Mouse (Mus musculus) hindbrain, embryonic 13.5 days (tissue): ENCODE data around the gene Plekhm2. TPM values are rescaled to one million over a fixed set of nuclear protein-coding genes. Genes with fewer than 3 reads are reported as not detected.

Experiments used
- ATAC-seq: fragments of 200-750 bp; cut with Nextera tagmentation; 2 replicates; pipeline ENCODE4 v1.8.0; 2017; ENCODE audit warnings: moderate TSS enrichment; ENCODE audit not compliant: low FRiP score
- H3K27ac ChIP-seq: fragments of 300-500 bp; sonication (generic); 2 replicates; pipeline ENCODE4 v1.5.1; 2015; ENCODE audit warnings: inconsistent platforms, mild to moderate bottlenecking, moderate library complexity
- H3K27me3 ChIP-seq: fragments of 300-500 bp; sonication (generic); 2 replicates; pipeline ENCODE4 v1.6.1; 2015; ENCODE audit warnings: mild to moderate bottlenecking, inconsistent platforms
- H3K36me3 ChIP-seq: fragments of 300-500 bp; sonication (generic); 2 replicates; pipeline ENCODE4 v1.6.1; 2015; ENCODE audit warnings: mild to moderate bottlenecking, inconsistent platforms
- H3K4me1 ChIP-seq: fragments of 300-500 bp; sonication (generic); replicated peaks from 2 replicates; pipeline ENCODE4 v1.6.1; 2015; ENCODE audit warnings: inconsistent platforms
- H3K4me2 ChIP-seq: fragments of 300-500 bp; sonication (generic); 2 replicates; pipeline ENCODE4 v1.6.1; 2015; ENCODE audit warnings: inconsistent platforms, mild to moderate bottlenecking, moderate library complexity
- H3K4me3 ChIP-seq: fragments of 300-500 bp; sonication (generic); 2 replicates; pipeline ENCODE4 v1.5.1; 2015; ENCODE audit warnings: mild to moderate bottlenecking, inconsistent platforms
- H3K9ac ChIP-seq: fragments of 300-500 bp; sonication (generic); 2 replicates; pipeline ENCODE4 v1.6.1; 2015; ENCODE audit warnings: mild to moderate bottlenecking, inconsistent platforms
- H3K9me3 ChIP-seq: fragments of 300-500 bp; sonication (generic); 2 replicates; pipeline ENCODE4 v1.6.1; 2016; ENCODE audit warnings: inconsistent platforms
- WGBS: fragments of 180-500 bp; shearing (Covaris S2); methylation state at CpG from one replicate; pipeline ENCODE4 v1.1.7; 2015; 5-methylcytosine and 5-hydroxymethylcytosine counted together
- polyA plus RNA-seq: library from polyadenylated mRNA; unstranded; fragments of >200 nt; fragmentation: Nextera tagmentation; extraction: Ambion mirVana; gene quantifications from 2 replicates; pipeline ENCODE4 v1.2.1, GENCODE M21; 2015

Plekhm2 gene
- polyA plus RNA-seq, 1 experiment from 2014 or later = 6.9 TPM

DNA sequence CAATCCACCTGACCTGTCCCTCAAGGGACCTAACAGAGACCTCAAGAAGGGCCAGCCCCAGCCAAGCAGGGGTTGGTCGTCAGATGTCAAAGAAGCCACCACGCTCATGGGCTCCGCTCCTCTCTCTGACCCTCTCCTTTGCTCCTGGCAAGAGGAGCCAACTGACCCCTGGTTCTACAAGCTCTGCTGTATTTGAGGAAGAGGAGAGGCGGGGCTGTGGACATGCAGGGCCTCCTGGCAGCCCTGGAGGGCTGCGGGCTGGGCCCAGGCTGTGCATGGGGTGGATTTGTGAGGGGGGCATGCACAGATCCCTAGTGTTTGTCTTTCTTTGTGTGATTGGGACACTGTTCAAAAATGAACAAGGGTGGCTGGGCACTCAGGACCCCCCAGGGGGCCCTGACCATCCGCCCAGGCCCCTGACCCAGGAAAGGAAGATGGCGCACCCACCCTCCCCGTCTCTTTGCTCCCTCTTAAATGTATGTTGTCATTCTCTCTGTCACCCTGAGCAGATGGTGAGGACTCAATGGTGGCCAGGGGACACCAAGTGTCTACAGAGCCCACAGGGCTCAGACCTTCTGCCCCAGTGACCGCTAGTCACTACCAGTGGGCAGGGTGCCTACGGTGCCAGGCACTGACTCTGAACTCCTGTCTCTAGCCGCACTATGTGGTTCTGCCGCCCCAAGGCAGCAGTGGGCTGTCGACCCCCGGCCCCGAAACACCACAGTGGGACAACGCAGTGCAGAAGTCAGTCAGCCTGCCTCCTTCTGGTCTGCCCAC lies 38.7 kb downstream of the Plekhm2 start:
- Histone ChIP-seq H3K4me3 (no peak overlapping the region), H3K9me3 (no peaks in the 10 kb centered on the region), H3K36me3 (peaks cover 62% of the 10 kb centered on the region)

DNA sequence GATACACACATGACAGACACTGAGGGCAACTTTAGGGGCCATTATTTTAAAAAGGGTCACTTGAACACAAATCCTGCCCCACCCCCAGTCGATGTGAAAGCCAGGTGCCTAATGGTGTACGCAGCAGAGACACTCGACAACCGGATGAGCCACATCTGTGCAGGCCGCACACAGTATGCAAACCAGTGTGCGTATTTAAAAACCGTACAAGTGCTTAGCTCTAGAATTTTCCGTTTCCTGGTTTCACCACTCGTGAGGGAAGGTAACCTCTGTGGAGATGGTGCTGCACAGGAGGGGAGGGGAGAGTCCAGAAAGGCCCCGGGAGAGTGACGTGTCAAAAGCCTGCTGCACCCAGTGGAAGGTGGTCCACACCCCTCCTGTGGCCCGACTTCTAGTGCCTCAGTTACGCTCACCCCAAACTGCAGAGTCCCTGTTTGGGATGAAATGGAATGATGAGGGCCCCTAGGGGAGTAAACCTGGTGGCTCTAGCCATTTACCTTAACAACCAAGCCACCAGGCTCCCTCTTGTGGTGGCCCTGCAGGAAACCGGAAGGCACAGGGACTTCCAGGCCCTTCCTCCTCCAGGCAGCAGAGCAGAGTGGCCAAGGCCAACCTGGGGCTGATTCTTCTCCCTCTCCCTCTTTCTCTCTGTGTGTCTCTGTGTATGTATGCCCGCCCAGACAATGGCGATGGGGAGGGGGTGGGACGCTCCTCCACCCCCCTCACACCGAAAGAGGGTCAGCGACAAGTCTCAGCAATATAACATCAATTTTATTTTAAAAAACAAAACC lies 39.5 kb downstream of the Plekhm2 start:
- Histone ChIP-seq H3K4me1 (0 out of 2 replicates have a peak, but pooled peaks cover 3% of the 10 kb centered on the region), H3K4me3 (no peak overlapping the region), H3K9ac (no peak overlapping the region), H3K36me3 (peaks cover 54% of the 10 kb centered on the region), H3K9me3 (no peaks in the 10 kb centered on the region), H3K4me2 (no peak overlapping the region), H3K27me3 (0 out of 2 replicates have a peak, but pooled peaks cover under 1% of the 10 kb centered on the region), H3K27ac (no peak overlapping the region)
- ATAC-seq = no peak
- WGBS = 79% methylated on average over 19 of the region's 19 CpGs

More for the DNA sequence above, 38.7 kb downstream of the Plekhm2 start:
- Histone ChIP-seq H3K4me2 (no peak overlapping the region), H3K9ac (no peak overlapping the region), H3K4me1 (0 out of 2 replicates have a peak, but pooled peaks cover 3% of the 10 kb centered on the region), H3K27me3 (no peaks in the 10 kb centered on the region), H3K27ac (no peak overlapping the region)
- 94% methylated on average over 16 of the region's 16 CpGs for WGBS
- no peak; the same call in 1 of the 2 replicates for ATAC-seq

DNA sequence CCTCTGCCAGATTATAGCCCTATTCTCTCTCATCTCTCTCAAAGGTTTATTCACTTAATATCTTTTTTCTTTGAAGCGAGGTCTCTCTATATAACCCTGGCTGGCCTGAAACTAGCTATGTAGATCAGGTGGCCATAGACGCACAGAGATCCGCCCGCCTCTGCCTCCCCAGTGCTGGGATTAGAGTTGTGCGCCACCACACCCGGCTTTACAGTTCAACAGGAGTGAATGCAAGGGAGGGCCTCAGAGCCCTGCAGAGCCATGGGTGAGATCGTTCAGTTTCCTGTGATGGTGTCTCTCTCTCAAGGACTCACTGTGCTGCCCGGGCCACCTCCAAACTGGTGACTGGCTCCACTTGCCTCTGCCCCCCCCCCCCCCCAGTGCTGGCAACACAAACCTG lies 40.6 kb downstream of the Plekhm2 start:
- Histone ChIP-seq H3K36me3 (peaks cover 44% of the 10 kb centered on the region), H3K9me3 (no peaks in the 10 kb centered on the region), H3K27ac (no peak overlapping the region), H3K4me2 (no peak overlapping the region), H3K27me3 (0 out of 2 replicates have a peak, but pooled peaks cover 4% of the 10 kb centered on the region), H3K4me1 (0 out of 2 replicates have a peak, but pooled peaks cover 3% of the 10 kb centered on the region), H3K4me3 (no peak overlapping the region), H3K9ac (no peak overlapping the region)
- ATAC-seq = no peak
- WGBS = 89% methylated on average over 8 of the region's 8 CpGs

DNA sequence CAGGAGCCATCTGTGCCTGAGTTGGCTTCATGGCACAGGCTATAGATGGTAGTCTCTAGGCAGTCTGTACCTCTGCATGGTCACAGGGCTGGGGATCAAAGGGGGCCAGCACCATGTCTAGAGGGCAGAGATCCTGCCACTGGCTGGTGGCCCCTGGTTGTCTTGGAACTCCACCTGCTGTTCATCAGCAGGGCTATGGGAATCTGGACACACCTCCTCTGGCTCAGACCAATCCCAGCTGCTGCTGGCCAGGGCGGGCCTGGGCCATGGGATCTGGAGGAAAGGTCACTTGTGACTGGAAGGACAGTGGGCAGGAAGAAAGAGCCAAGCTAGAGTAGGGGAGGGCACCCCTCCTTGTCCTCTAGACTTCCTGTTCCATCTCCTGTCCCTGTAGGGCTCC lies 41.0 kb downstream of the Plekhm2 start, which contains the start of gene Slc25a34:
Slc25a34 (minus strand) TSS at position 156 of the 400 bp plus-strand sequence.
- peak within 1 kb of the TSS; percentile 29; the same call in 1 of the 2 replicates for H3K9ac ChIP-seq

DNA sequence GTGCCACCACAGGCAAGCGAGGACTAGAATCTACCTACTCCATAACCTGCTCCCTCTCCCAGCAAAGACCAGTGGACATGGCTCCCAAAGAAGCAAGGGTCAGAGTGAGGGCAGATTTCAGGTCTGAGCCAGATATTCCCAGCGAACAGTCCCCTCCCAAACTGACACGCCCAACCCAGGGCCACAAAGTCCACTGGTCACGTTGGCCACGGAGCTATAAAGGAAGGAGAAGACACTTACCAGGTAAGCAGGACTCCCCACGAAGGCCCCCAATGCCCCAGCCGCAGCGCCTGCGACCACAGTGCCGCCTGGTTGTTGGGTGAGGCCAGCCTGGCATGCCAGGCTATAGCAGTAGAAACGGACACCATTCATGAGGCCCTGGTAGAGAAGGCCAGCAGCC lies 41.7 kb downstream of the Plekhm2 start:
- WGBS = 89% methylated on average over 11 of the region's 11 CpGs
- peaks cover 6% of the 10 kb centered on the region for H3K4me1 ChIP-seq
- peaks cover 5% of the 10 kb centered on the region; the same call in 1 of the 2 replicates for H3K27me3 ChIP-seq
- peaks cover 33% of the 10 kb centered on the region for H3K36me3 ChIP-seq
- no peak for ATAC-seq
- H3K4me3 ChIP-seq = no peak overlapping the region
- no peak overlapping the region for H3K4me2 ChIP-seq
- H3K27ac ChIP-seq = peak overlapping the region; percentile 23; the same call in 1 of the 2 replicates
- H3K9me3 ChIP-seq = no peaks in the 10 kb centered on the region
- H3K9ac ChIP-seq = peak overlapping the region; percentile 29; the same call in 1 of the 2 replicates

More for the DNA sequence above, 41.0 kb downstream of the Plekhm2 start, which contains the start of gene Slc25a34:
- 0 out of 2 replicates have a peak, but pooled peaks cover 4% of the 10 kb centered on the region for H3K27me3 ChIP-seq
- H3K27ac ChIP-seq = peak within 1 kb of the TSS; percentile 23; the same call in 1 of the 2 replicates
- H3K4me3 ChIP-seq = no peak within 1 kb of the TSS
- no peaks in the 10 kb centered on the region for H3K9me3 ChIP-seq
- H3K4me2 ChIP-seq = no peak within 1 kb of the TSS
- 0 out of 2 replicates have a peak, but pooled peaks cover 3% of the 10 kb centered on the region for H3K4me1 ChIP-seq
- peaks cover 39% of the 10 kb centered on the region for H3K36me3 ChIP-seq
- 67% methylated on average over 1 of the region's 1 CpGs for WGBS
- no peak for ATAC-seq

DNA sequence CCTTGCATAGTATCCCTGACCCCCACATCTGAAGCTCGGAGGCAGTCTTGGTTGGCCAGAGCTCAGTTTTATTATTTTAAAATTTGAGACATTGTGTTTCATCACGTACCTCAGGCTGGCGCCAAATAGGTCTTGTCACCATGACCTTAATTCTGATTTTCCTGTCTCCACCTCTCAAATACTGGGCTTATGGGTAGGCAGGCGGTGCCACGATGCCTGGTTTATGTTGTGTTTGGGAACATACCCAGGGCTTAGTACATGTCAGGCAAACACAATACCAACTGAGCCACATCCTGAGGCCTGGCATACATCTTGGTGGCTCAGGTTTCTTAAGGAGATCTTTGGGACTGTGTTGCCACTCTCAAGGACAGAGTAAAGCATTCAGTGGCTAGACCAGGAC lies 42.1 kb downstream of the Plekhm2 start:
- no peaks in the 10 kb centered on the region for H3K9me3 ChIP-seq
- no peak overlapping the region for H3K4me3 ChIP-seq
- no peak overlapping the region for H3K4me2 ChIP-seq
- ATAC-seq = no peak
- H3K4me1 ChIP-seq = peaks cover 11% of the 10 kb centered on the region
- H3K9ac ChIP-seq = no peak overlapping the region
- no peak overlapping the region for H3K27ac ChIP-seq
- peaks cover 10% of the 10 kb centered on the region; the same call in 1 of the 2 replicates for H3K27me3 ChIP-seq
- peaks cover 28% of the 10 kb centered on the region for H3K36me3 ChIP-seq
- WGBS = 86% methylated on average over 5 of the region's 5 CpGs

DNA sequence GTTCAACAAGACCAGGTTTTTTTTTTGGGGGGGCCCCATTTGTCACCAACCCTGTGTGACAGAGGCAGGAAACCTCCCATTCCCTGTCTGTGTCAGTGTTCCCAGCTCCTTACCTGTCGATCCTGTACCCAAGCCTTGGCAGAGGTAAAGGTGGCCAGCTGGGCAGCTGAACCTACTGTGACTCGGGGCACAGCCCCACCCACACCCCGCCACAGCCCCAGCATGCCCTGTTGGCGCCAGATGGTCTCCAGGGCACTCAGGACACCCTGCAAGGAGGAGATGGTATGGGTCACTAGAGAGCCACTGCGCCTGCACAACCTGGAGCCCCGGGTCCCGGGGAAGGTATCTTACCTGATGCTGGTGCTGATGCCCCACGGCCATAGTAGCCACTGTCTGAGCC lies 42.6 kb downstream of the Plekhm2 start:
- Histone ChIP-seq H3K27me3 (peaks cover 11% of the 10 kb centered on the region; the same call in 1 of the 2 replicates), H3K9me3 (no peaks in the 10 kb centered on the region), H3K36me3 (peaks cover 23% of the 10 kb centered on the region), H3K4me3 (no peak overlapping the region), H3K4me2 (no peak overlapping the region), H3K9ac (no peak overlapping the region), H3K4me1 (peaks cover 15% of the 10 kb centered on the region), H3K27ac (no peak overlapping the region)
- 89% methylated on average over 8 of the region's 8 CpGs for WGBS
- no peak for ATAC-seq

DNA sequence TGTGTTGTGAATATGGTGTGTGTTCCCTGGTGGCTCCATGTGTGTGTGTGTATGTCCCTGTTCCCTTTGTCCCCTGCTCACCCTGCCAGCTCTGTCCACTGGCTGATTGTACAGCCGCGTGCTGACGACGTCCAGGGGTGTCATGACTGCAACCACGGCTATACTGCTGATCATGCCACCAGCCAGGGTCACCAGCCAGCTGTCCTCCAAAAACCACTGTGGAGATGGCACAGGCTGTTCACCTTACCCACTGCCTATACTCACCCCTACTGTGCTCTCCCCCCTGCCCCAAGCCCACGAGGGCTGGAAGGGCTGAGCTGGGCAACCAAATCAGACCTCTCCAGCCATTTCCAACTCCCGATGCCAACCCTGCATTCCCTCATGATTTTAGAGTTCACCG lies 43.4 kb downstream of the Plekhm2 start:
- H3K27me3 ChIP-seq = peaks cover 11% of the 10 kb centered on the region; the same call in 1 of the 2 replicates
- no peaks in the 10 kb centered on the region for H3K9me3 ChIP-seq
- 83% methylated on average over 8 of the region's 8 CpGs for WGBS
- peaks cover 15% of the 10 kb centered on the region for H3K4me1 ChIP-seq
- no peak overlapping the region for H3K4me3 ChIP-seq
- peaks cover 15% of the 10 kb centered on the region for H3K36me3 ChIP-seq
- no peak for ATAC-seq
- H3K27ac ChIP-seq = no peak overlapping the region
- no peak overlapping the region for H3K4me2 ChIP-seq
- no peak overlapping the region for H3K9ac ChIP-seq

DNA sequence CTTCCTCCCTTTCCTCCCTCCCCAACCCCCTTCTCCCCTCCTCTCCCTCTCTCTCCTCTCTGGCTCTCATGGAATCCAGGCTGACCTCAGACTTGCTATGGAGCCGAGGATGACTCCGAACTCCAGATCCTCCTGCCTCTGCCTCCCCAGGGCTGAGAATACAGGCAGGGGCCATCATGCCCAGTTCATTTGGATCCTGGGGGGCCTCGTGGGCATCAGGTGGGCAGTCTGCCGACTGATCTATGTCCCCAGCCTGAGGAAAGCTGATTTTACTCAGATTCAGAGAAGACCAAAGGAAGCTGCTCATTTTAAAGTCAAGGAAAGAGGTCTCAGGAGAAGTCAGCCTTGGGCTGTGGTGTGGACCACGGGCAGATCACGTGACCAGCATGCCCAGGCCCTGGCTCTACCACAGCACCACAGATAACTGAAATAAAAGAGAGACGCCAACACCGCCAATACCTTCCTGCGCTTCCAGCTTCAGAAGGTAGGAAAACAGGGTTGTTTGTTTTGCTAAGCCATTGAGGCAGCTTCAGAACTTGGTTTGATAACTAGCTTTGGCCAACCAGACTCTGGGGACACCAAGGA lies 45.3 kb downstream of the Plekhm2 start:
- Histone ChIP-seq H3K4me1 (peaks cover 15% of the 10 kb centered on the region), H3K27me3 (peaks cover 11% of the 10 kb centered on the region; the same call in 1 of the 2 replicates), H3K27ac (no peak overlapping the region), H3K4me2 (no peak overlapping the region), H3K9ac (no peak overlapping the region), H3K9me3 (no peaks in the 10 kb centered on the region), H3K36me3 (no peaks in the 10 kb centered on the region), H3K4me3 (no peak overlapping the region)
- no peak for ATAC-seq
- 89% methylated on average over 9 of the region's 9 CpGs for WGBS

DNA sequence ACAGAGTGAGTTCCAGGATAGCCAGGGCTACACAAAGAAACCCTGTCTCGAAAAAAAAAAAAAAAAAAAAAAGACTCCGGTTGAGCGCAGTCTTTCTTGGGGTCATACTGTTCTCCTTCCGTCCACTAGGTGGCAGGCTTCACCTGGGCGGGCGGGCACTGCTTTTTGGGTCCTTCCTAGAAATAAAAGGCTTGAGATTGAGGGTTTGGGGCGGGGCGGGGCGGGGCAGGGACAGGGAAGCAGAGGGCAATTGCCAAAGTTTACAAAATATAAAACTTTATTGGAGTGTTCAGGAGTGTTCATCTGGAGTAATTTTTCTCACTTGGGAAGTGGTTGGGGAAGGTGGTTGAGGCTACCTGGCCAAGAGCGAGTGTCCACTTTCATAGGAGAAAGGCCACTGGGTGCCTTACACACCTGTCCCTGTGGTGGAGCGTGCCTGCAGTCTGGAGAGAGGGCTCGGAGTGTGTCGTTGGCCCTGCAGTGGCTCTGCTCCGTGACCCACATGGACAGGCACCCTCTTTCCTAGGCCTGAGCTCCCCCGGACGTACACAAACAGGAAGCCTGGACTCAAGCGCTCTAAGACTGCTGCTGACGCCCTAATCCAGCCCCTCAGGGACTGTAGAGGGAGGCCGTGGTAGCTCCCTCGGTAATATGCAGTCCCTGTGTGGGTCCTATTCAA lies 46.0 kb downstream of the Plekhm2 start, which contains the start of gene Tmem82:
Tmem82 (minus strand) TSS at position 69 of the 679 bp plus-strand sequence.
- H3K4me2 ChIP-seq = peak within 1 kb of the TSS; percentile 48
- peaks cover 14% of the 10 kb centered on the region for H3K4me1 ChIP-seq
- 29% methylated on average over 20 of the region's 20 CpGs for WGBS
- no peaks in the 10 kb centered on the region for H3K36me3 ChIP-seq
- no peak within 1 kb of the TSS; the same call in 1 of the 2 replicates for H3K9ac ChIP-seq
- H3K27me3 ChIP-seq = peaks cover 11% of the 10 kb centered on the region; the same call in 1 of the 2 replicates
- ATAC-seq = no peak
- no peaks in the 10 kb centered on the region for H3K9me3 ChIP-seq
- H3K4me3 ChIP-seq = peak within 1 kb of the TSS; percentile 8; the same call in 1 of the 2 replicates
- H3K27ac ChIP-seq = no peak within 1 kb of the TSS
